Mouse (Mus musculus) testis, postnatal 14 days (tissue): ENCODE results near the gene Hnrnpab.

Experiments used
- DNase-seq: peaks from one replicate; pipeline ENCODE4 v3.0.0; 2021; ENCODE audit warnings: low spot score

Gene Hnrnpab

DNA sequence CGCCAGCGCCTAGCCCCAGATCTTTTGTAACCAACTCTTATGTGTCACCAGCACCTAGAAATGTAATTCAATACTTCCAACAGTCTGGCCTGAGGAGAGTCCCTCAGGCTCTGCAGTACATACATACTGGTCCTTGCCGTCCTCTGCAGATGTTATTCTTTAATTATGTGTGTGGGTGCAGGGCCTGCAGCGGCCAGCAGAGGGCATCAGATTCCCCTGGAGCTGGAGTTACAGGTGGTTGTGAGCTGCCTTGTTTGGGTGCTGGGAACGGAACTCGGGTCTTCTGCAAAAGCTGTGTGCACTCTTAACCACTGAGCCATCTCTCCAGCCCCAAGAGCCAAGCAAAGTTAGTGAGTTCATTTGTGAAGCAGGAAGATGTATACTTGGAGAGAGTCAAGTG is 40.7 kb downstream of the Hnrnpab start:
- no peak for DNase-seq

DNA sequence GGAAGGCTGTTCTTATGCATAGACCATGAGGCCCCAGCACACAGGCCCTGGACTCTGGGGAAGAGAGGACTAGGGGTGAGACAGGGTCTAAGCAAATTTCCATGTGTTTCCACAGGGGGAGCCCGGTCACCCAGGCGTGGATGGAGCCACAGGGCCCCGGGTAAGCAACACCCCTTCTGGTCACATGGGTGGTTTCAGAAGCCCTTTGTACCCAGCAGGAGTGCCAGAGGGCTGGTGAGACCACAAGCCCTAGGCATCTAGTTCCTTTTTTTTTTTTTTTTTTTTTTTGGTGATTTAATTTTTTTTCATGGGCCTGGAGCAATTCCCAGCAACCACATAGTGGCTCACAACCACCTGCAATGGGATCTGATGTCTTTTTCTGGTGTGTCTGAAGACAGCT is 41.6 kb downstream of the Hnrnpab start:
- DNase-seq = no peak

DNA sequence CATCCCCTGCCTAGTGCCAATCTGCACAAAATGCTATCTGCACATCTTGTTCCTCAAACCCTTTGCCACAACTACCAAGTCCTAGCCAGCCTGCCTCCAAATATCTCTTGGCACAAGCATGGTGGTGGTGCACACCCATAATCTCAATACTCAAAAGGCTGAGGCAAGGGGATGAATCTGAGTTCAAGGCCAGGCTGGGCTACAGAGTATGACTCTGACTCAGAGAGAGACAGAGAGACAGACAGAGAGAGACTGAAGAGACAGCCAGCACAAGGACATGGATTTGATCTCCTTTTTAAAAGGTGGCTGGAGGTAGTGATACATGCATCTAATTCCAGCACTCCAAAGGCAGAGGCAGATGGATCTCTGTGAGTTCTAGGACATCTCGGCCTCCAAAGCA is 43.4 kb downstream of the Hnrnpab start:
- DNase-seq = no peak

DNA sequence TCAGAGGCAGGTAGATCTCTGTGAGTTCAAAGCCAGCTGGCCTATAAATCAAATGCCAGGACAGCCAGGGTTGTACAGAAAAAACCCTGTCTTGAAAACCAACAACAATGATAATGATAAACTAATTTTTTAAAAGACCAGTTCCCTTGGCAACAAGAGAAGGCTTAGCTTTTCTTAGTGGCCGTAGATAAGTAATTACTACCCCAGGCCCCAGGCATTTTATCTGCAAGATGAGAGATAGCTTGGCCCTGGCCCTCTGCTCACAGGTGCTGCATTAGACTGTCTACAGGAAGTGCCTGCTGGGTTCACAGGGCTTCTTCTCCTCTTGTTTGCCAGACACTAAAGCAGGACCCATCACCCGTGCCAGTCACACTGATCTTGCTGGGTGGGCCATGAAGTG is 51.6 kb downstream of the Hnrnpab start:
- no peak for DNase-seq

DNA sequence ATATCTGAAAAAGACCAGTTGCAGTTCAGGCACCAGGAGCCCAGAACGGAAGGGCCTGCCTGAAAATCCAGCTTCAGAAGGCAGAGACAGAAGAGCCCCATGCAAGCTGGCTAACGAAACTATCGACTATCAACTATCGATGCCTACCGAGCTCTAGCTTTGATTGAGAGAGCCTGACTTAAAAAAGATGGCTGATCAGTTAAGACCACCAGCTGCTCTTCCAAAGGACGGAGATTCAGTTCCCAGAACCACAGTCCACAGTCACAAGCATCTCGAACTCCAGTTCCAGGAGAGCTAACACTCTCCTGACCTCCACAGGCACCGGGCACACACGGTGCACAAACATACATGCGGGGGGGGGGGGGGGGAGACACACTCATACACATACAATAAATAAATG is 52.1 kb downstream of the Hnrnpab start:
- no peak for DNase-seq

DNA sequence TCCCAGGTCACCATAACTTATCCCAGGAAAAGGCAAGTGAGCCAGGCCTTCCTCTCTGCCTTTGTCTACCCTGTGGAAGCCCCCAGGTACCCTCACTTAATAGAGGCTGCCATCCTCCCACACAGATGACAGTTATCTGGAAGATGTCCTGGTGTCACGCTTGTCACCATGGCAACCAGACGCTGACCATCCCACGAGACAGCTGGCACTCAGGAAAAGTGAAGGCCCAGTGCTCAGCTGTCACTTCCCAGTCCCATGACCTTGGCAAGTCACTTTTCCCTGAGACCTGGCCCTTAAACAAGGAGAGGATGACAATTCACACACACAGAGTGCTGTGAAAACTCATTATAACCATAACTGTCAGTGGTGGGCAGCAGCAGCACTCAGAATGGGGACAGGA is 54.6 kb downstream of the Hnrnpab start:
- DNase-seq = no peak

DNA sequence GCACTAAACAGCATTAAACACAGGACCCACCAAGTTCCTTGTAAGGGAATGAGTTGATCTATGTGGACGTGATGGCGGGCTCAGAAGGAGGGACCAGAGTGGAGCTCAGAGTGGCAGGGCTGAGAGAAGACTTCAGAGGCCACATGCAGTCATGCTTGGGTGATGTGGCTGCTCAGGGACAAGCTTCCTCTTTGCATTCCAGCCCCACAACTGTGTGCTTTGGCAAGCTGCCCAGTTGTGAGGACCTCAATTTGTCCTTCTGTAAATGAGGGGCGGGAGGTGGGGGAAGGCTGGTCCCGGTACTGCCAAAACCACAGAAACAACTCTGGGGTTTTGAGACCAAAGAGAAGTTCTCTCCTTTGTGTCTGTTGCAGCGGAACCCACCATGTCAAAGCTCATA is 55.4 kb downstream of the Hnrnpab start:
- DNase-seq = no peak
